Mouse (Mus musculus) kidney, postnatal 4 days (tissue): ENCODE measurements at regions not wholly inside any gene's neighbourhood (a gene's known extent, or its start where the extent isn't known, plus 50 kb on each side); places are given as distances from the start of the nearest gene placed in this dataset.
"Not testable (repeated sequence)": the region's sequence is repeated elsewhere in the genome, so short reads cannot be mapped to it uniquely, and the experiment has no call there.

Source experiments
- DNase-seq, 2 experiments: peaks; one replicate each; pipeline ENCODE4 v3.0.0; 2021; ENCODE audit warnings: mixed read lengths in 2 of 2

DNA sequence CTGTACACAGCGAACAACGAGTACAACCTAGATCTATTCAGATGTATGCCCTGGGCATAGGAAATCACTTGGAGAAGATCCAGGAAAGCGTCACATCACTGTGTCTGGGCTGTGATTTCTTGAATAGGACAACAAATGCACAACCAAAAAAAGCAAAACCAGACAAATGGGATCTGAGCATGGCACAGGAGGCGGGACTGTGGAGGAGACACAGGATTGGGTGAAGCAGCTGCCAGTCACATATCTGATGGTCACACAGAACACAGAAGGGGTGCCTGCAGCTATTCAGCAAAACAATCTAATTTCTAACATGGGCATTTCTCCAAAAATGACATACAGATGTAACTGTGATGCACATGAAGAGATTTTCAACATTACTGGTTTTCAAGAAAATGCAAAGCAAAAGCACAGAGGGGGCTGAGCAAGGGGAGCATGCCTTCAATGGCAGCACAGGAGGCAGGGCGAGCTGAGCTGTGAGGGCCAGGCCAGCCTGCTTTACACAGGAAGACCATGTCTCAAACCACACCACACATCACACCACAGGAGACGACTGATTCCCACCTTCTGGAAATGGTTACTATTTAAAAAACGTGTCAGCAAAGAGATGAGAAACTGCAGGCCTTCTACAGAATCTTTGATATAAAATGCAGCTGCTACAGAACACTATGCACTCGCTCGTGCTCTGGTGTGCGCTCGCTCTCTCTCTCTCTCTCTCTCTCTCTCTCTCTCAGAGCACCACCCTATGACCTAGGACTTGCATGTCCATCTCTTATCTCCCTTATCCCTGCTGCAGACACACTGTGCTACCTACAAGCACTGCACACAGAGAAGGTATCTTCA is 175.2 kb upstream of the Klf14 start:
- no peak for DNase-seq

DNA sequence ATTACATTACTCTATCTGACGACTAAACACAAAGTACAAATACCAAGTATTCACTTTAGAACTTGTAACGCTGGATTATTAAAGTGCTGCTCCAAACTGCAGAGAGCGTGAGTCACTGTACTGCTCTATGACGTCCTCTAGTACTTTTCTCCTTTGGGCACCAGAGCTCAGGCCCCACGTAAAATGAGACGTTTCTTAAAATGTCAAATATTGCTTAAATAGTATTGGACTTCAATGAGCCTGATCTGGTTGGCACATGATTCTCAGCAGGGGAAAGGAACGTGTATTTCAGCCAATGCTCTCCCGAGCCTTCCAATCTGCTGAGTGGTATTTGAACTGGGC is 175.8 kb upstream of the Klf14 start:
- no peak for DNase-seq

DNA sequence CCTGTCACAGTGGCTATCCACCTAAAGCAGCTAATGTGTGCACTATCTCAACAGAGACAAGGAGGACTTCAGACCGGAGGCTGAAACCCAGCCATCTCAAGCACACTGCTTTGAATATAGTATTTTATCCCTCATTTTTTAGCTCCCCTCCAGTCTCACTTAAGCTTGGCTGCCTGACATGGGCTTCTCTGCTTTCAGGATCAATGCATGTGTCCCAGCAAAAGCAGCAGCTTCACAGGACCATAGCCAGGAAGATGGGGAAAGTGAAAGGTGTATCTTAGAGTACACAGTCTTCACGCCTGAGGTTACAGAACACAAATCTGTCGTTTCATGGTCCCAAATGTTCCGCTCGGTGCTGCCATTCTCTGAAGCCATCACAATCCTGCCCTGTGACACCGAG is 176.7 kb upstream of the Klf14 start:
- no peak for DNase-seq

DNA sequence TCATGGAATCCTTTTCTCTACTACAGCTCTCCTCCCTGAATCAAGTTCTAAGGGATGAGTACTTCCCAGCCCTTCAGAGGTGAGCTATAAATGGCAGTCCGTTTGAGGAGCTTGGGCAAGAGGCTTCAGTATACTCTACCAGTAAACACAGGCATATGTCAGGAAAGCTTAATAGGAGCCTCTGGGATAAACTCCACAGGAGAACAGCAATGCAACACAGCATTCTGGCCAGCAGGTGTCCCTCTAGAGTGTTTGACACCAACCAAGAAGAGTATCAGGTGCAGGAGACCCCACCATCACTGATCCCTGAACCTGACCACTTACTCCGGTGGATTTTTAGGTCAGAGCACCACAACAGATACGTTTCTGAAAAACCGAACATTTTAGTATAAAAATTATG is 178.0 kb upstream of the Klf14 start:
- DNase-seq = peak; percentile 76 to 82

DNA sequence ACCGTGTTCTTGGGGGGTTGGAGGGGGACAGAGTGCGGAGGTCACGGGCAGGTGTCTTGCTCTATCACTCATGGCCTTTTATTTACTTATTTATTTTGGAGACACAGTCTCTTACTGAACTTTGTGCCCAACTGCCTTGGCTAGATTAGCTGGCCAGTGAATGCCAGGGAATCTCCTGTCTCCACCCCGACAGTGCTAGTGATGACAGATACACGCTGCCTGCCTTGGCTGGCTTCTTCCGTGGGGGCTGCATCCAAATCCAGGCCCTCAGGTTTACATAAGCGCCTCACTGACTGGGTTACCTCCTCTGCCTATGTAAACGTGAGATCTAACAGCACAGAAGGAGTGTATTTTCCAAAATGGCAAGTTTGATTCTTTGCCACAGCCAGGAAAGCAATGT is 178.5 kb upstream of the Klf14 start:
- DNase-seq = no peak

DNA sequence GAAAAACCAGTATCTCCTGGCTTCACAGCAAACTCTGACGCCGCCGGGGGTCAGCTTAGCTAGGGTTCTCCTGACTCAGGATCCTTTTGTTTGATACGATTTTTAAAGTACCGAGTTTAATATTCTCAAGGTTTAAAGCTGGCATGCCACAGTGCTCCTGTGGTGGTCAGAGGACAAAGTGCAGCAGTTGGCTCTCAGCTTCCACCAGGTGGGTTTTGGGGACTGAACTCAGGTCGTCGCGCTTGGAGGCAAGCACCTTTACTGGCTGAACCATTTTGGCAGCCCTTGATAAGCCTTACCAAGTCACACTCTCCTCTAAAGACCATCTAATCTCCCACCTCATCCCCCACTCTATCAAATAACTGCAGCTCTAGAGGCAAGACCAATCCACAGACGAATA is 181.1 kb upstream of the Klf14 start:
- no peak for DNase-seq

DNA sequence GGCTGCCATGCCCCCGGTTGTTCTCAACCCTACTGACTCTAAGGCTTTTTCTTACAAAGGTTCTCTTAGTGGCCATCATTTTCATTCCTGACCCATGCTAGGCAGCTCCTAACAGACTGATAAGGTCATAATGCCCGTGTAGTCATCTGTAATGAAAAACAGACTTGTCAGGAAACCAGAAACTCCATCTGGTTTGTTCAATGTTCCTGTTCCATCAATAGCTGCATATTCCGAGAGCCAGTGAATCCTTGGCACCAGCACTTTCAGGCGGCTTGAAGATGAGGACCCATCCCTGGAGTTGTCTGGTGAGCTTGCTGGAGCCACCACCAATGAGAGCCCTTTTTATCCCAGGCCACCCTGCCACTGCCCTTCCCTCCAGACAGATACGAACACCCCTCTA is 181.7 kb upstream of the Klf14 start:
- DNase-seq = no peak

DNA sequence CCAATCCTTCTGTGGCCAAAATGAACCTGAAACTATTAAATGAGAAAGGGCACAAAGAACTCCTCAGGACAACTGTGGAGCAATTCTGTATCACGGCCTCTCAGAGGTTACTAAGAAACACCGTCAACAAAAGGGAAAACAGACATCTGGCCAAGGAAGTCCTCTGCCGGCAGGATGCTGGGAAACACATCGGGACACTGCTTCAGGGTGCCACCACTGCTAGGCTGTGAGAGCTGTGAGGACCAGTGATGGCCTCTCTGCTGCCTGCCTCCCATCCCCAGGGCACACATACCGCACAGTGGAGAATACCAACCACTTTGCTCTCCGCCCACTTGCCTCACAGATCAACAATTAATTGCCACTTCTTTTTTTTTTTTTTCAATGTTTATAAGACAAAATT is 182.6 kb upstream of the Klf14 start:
- DNase-seq = no peak

DNA sequence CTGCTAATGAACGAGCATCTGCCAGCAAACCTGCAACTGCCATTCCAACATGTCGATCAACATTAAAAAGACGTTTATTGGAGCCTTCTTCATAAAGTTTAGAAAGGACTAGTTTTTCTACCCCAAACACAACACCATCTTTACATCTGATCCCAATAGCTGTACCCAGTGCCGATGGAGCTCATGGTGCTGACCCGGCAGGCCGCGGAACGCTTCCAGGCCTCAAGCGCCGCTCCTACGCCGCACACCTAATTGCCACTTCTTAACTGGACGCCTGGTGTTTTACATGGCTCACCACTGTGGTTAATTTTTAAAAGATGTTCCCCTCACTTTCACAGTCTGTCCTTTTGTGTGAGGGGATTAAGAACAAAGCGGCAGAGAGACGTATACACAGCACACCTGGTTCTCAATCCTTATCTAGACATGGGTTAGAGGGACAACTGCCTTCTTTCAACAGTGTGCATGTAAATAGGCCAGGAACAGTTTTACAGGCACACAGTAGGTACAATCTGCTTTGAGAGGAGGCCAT is 183.7 kb upstream of the Klf14 start:
- not testable (repeated sequence) for DNase-seq

DNA sequence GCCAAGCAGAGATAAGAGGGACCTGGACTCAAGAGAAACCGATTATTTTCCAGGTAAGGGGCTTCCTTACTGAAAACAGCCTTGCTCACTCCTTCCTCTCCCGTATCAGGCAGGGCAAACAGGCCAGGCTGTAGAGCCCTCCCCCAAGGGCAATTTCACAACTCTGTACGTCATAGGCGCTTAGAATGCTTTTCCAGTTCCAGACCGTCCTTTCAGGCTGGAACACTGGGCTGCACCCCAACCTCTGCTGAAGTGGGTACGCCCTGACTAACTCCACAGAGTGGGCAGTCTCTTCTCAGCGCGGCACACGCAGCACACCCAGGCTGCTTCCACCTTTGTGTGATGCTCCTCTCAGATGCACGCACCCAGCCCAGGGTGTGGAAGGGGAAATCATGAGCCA is 186.8 kb upstream of the Klf14 start:
- DNase-seq = no peak

DNA sequence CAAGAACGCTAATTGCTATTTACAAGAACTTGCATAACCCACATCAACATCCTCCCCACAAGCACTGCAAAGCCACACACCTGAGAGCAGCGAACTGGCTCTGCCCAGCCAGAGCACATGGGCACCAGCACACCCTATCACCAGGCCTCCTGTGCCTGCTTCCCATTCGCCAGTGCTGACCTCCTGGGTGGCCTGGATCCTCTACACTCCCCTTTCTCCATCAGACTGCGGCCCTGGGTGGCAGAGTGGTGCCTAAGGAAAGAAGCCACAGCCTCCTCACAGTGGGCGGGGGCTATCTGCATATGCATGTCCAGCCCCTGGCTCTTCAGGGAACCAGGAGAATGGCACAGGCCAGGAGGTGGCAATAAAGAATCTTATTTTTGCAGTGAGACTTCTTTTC is 187.9 kb upstream of the Klf14 start:
- peak; percentile 43 to 64 for DNase-seq

DNA sequence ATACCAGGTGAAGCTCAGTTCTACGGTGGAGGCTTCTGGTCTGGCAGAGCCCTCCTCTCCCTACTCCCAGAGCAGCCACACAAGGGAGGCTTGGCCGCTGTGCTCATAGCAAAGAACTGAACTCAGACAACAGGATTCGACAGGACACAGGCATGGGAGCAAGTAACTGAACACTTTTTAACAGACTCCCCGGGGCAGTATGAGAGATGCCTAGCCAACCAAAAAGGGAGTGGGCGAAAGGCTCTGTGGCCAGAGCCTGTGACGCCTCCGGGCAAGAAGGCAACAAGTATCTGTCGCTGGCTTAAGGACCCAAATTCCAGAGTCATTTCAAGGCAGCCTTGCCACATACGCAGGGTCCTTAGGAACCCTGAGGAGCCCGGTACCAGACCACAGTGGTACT is 188.8 kb upstream of the Klf14 start:
- DNase-seq = peak in 1 of 2 experiments; percentile 45

DNA sequence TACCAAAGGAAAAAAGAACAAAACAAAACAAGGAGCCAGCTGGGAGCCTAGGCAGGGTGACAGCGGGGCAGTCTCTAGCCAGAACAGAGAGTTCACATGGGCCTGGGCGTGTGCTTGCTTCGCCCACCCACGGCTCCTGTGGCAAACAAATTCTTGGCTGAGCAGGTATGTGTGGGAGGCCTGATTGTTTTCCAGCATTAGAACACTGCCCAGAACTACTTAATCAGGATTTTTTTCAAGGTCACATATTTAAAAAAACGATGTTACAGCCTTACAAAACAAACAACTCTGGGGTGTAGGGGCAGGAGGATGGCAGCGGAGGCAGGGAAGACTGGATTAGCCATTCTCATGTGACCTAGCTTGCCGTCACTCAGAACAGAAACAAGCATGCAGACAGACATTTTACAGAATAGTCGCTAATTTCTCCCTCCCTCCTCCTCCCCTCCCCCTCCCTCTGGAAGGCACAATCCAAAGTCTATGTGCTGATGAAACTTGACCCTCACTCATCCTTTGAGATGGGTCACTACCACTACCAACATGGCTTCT is 189.5 kb upstream of the Klf14 start:
- peak; percentile 32 to 63 for DNase-seq

DNA sequence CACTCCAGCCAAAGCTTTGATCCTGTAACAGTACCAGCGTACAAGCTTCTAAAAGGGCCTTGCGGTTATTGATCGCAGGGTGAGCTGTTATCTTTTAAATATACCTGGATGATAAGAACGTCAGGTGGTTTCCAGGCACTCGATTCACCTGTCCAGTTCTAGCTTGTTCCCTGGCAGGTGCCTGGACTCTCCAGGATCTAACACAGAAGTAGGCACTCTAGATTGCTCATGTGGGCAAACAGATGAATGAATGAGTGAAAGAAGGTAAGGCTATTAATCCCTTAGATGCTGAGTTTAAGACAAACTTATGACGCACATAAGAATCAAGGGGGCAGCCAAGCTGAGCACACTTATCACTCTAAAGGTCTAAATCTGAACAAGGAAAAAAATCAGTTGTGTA is 190.3 kb upstream of the Klf14 start:
- no peak for DNase-seq

DNA sequence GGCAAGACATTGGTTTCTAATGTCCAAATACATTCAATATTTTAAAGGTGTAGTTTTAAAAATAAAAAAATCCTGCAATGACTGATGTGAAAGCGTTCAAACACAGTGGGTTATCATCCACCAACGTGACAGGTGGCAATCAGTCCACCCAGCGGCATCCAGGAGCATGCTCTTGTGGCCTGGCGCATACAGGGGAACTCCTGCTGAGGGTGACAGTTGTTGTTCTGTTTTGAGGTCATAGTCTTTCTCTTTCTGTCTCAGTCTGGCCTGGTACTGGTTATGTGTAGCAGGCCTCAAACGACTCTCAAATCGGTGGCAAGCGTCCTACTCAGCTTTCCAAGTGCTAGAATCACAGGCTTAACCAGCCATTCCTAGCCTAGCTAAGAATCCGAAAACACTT is 191.5 kb upstream of the Klf14 start:
- no peak for DNase-seq

DNA sequence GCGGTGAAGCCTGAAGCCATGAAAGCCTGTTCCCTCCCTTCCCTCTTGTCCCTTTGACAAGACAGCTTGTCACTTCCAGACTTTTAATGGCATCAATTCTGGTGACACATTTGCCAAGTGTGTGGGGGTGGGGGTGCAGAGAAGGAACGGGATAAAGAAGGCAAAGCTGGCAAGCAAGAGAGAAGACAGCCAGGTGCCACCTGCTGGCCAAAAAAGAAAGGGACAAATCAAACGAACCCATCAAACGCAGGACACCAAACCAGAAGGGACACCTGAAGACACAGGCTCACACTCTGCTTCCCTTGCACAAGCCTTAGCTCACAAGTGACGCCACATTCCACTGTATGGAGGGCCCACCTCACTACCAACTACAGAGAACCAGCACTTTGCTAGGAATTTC is 197.0 kb upstream of the Klf14 start:
- peak; percentile 74 to 79 for DNase-seq

DNA sequence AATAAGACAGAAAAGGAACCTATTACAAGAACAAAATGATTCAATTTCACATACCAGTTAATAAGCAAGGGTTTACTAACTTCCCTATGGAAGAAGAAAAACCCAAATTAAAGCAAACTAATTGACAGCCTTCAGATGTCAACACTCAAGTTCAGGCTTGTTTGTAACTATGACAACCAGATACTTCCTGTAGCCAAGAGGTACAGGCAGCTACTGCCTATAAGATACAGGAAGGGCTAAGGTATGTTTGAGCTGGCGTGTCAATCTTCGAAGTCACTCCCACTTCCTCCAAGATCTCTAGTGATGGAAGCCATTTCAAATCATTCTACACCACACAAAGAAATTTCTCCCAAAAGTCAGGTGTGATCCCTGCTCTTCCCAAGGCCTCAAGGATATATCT is 198.1 kb upstream of the Klf14 start:
- DNase-seq = no peak

DNA sequence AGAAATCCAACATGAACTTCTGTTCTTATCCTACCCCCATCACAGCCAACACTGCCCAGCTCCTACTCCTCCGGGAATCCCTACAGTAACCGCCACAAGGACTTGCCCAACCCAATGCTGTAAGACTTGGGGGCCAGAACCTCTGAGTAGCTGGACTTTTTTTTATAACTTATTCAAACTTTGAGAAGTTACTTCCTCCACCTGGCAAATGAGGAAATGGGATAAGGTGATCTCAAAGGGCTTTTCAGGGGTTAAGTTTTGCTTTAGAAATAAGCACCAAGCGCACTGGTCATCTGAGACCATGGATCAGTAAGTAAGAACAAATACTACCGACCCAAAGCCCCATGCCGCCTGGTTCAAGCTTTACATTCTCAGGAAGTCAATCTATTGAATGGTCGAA is 198.6 kb upstream of the Klf14 start:
- DNase-seq = no peak

DNA sequence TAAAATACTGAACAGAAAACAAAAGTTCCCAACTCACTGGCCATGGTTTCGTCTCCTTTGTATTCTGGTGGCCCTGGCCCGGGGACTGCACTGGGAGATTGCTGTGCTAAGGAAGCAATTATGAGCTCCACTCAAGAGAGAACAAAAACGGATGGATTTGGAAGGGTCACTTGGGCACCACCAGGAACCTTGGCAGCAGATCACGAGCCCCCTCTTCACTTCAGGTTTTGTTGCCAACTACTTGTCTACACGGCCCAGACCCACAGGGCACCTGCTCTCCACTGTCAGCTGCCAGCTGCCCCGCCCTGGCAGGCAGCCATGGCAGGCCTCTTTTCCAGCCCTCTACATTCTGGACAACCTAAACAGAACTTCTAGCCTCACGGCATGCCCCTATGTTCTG is 199.8 kb upstream of the Klf14 start:
- no peak for DNase-seq

DNA sequence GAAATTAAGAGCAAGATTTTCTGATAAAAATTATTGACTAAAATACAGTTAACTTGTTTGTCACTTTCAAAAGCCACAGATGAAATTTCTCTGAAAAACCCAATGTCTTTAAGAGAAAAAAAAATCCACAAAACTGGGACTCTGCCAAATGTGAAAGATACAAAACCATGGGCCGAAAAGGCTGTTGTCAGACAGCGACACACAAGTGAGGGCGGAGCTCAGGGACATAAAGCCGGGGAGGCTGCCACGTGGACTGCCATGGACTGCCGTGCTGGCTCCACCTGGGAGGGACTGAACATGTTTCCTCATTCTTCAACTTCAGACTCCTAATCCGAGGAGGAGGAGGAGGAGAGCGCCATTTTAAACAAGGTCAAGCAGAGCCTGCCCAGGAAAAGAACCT is 200.4 kb upstream of the Klf14 start:
- peak in 1 of 2 experiments; percentile 37 for DNase-seq

DNA sequence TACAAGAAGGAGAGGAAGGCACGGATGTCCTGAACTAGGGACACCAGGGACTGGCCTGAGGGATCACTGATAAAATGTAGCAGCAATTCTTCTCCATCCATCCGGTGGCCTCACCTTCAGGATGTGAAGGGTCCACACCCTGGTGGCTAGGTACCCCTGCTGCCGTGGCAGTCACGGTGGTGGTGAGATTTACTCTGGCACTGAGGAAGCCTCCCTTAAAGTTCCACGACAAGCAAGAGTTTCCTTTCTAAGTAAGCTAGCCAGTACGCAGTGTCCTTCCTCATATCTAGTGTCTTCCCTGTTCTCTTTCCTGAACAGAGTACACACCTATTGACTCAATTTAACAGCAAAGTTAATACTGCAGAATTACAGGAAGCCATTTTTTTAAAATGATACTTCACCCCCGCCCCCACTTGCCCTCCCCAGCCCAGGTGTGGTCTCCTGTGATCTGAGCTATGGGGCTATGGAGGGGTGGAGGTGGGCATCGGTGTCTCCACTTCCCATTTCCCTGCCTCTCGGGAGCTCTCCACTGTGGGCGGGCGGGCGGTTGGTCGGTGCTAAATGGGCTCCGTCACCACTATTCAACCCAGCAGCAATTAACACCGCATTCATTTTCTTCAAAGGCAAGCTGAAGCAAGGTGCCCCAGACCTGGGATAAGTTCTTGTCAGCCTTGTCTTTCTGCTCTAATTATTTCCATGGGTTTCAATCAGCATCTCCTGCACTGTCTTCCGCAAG is 201.2 kb upstream of the Klf14 start:
- no peak for DNase-seq

DNA sequence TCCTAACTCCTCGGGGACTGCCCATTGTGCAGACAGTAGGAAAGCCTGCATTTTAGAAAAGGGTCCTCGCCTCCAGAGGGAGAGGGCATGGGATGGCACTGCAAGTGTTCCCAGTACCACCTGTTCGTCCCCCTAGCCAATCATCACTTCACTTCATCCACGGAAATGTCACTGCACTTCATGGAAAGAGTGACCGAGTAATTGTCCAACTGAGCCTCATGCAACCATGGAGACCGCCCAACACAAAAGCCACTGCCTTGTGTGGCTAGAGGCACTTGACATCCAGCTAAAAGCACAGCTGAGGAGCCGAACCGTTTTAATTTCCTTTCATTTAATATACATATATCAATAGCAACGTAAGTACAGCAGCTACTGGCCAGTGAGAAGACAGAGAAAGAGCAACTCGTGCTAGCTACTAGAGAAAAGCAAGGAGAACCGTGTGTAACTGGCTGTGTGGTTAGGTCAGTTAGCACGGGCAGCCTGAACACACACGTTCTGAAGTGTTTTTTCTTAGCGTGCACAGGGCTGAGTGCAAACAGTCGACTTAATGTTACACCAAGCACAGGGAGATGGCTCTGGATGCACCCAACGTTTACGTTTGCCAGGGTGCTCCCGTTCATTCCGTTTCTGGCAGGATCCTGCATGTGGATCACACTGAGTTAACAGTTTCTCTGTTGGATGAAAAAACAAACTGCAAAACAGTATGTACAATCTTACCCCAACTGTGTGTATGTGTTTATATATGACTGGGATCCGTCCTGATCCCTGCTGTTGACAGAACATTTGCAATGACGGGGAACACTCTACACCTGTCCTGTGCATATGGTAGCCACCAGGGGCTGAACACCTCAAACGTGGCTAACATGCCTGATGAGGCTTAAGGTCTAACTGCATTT is 202.8 kb upstream of the Klf14 start:
- DNase-seq = no peak

DNA sequence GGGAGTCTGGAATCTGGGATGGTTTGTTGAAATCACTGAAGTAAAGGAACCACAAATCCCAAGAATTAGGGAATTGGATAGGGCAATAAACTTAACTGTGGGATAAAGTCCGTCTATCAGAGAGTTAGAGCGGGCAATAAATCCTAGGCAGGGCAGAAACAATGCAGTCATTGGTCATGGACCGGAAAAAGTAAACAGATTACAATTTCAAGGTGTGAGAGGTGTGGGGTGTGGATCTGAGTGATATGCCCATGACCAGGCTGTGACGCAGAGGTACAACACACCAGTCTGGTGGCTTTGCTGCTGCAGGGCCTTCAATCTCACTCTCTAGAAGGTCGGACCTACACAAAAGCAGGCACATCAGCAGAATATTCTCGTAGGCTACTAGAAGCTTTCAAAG is 206.1 kb upstream of the Klf14 start:
- no peak for DNase-seq
